Mouse (Mus musculus) C2C12 (cell line): ENCODE results near the gene Zfp663. TPM values are rescaled to one million over a fixed set of nuclear protein-coding genes. Genes with fewer than 3 reads are reported as not detected.

ENCODE experiments used
- H3K27me3 ChIP-seq: one replicate; pipeline ENCODE4 v1.6.1; 2011; ENCODE audit not compliant: control insufficient read depth, insufficient read depth, insufficient read length
- H3K36me3 ChIP-seq: one replicate; pipeline ENCODE4 v1.6.1; 2011; ENCODE audit not compliant: control insufficient read depth, insufficient read depth
- H3K4me3 ChIP-seq: one replicate; pipeline ENCODE4 v1.5.1; 2011; ENCODE audit warnings: mild to moderate bottlenecking, control low read depth; ENCODE audit not compliant: poor library complexity, insufficient read depth, severe bottlenecking
- H3K79me2 ChIP-seq: one replicate; pipeline ENCODE4 v1.6.1; 2011; ENCODE audit not compliant: control insufficient read depth, insufficient read depth
- H3K79me3 ChIP-seq: one replicate; pipeline ENCODE4 v1.6.1; 2011; ENCODE audit warnings: low read depth, control low read depth
- H3ac ChIP-seq: one replicate; pipeline ENCODE3; 2011; ENCODE audit warnings: low read depth; ENCODE audit not compliant: control insufficient read depth, insufficient read length
- CEBPB ChIP-seq: IDR thresholded peaks from one replicate; pipeline ENCODE4 v1.6.1; 2011; ENCODE audit warnings: low read depth, mild to moderate bottlenecking, control low read depth, moderate library complexity
- CTCF ChIP-seq: IDR thresholded peaks from one replicate; pipeline ENCODE4 v1.5.1; 2011; ENCODE audit not compliant: control insufficient read depth, insufficient read depth, insufficient read length
- FOSL1 ChIP-seq: IDR thresholded peaks from one replicate; pipeline ENCODE4 v1.8.0; 2011; ENCODE audit warnings: mild to moderate bottlenecking, low read length; ENCODE audit not compliant: poor library complexity, insufficient read depth, severe bottlenecking
- MAX ChIP-seq: IDR thresholded peaks from one replicate; pipeline ENCODE4 v1.6.1; 2011; ENCODE audit warnings: mild to moderate bottlenecking, control low read depth
- MYOD1 ChIP-seq: IDR thresholded peaks from one replicate; pipeline ENCODE4 v1.6.1; 2011; ENCODE audit warnings: low read depth; ENCODE audit not compliant: control insufficient read depth, insufficient read length
- MYOG ChIP-seq: IDR thresholded peaks from one replicate; pipeline ENCODE4 v1.6.1; 2011; ENCODE audit not compliant: control insufficient read depth, insufficient read length; ENCODE audit errors: extremely low read depth
- USF1 ChIP-seq: IDR thresholded peaks from one replicate; pipeline ENCODE4 v1.6.1; 2011; ENCODE audit warnings: low read depth, mild to moderate bottlenecking, control low read depth, moderate library complexity
- polyA plus RNA-seq: library from polyadenylated mRNA; unstranded; fragments of >200 nt; fragmentation: generic; extraction: Trizol; gene quantifications from one replicate; pipeline ENCODE4 v1.2.1, GENCODE M21; 2012; ENCODE audit warnings: missing spikeins

The Zfp663 gene
- polyA plus RNA-seq, 1 experiment: not detected

DNA sequence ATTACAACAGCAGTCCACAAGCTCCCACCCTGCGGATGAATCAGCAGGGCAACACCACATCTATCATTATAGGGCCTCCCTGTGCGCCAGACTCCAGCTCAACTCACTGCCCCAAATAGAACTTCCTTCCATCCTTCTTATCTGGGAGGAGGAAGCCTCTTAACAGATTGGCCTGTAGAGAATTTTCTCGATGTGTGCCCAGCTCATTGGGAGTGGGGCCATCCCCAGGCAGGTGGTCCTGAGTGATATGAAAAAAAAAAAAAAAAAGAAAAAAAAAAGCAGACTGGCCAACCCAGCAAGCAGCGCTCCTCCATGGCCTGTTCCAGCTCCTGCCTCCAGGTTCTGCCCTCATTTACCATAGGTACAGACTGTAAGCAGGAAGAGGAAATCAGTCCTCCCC is 7.5 kb upstream of the Zfp663 start:
- peaks cover 19% of the 10 kb centered on the region for H3K36me3 ChIP-seq

DNA sequence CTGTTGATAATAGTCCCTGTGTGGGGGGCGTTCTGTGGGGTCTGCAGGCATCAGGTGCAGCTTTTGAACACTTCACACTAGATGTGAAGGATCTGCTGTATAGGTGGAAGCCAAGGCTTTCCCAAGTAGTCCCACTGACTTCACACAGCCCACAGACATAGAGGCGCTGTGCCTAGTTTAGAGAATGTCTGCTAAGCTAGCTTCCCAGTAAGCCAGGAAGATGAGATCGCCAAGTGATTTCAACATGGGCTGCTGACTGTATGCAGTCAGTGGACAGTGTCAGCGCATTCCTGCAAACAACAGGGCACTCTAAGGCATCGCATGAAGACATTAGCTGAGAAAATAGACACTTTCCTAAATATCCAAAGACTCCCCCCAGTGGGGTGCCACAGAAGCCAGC is 6.9 kb upstream of the Zfp663 start:
- TF ChIP-seq FOSL1 (no peak), MAX (no peak), MYOD1 (no peak), USF1 (no peak), CEBPB (no peak), MYOG (no peak), CTCF (no peak)
- H3K4me3 ChIP-seq: no peak overlapping the region
- H3K79me2 ChIP-seq: no peaks in the 10 kb centered on the region
- H3K36me3 ChIP-seq: peaks cover 14% of the 10 kb centered on the region
- H3K79me3 ChIP-seq: no peaks in the 10 kb centered on the region
- no peak overlapping the region for H3ac ChIP-seq
- H3K27me3 ChIP-seq: no peaks in the 10 kb centered on the region

More for the DNA sequence above, 7.5 kb upstream of the Zfp663 start:
- Histone ChIP-seq H3ac (no peak overlapping the region), H3K79me3 (no peaks in the 10 kb centered on the region), H3K4me3 (no peak overlapping the region), H3K27me3 (no peaks in the 10 kb centered on the region), H3K79me2 (no peaks in the 10 kb centered on the region)
- TF ChIP-seq CEBPB: no peak
- TF ChIP-seq MYOG: no peak
- TF ChIP-seq FOSL1: no peak
- no peak for TF ChIP-seq MYOD1
- no peak for TF ChIP-seq MAX
- TF ChIP-seq USF1: no peak
- TF ChIP-seq CTCF: no peak

DNA sequence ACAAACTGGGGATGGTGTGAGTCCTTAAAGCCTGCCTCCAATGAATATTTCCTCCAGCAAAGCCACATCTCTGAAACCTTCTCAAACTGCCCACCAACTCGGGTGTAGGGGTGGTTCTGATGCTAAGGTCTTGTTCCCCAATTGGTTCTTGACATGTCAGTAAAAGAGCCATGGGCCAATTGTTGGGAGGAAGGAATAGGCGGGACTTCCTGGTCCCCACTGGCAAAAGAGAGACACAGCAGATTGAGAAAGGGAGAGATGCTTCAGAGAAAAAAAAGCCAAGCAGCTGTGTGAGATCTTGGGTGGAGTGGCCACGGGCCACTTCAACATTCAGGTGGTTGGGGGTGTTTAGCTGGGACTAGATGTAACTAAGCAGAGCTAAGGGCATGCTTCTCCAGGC is 2.5 kb upstream of the Zfp663 start:
- Histone ChIP-seq H3ac (no peak overlapping the region), H3K36me3 (no peaks in the 10 kb centered on the region), H3K79me3 (no peaks in the 10 kb centered on the region), H3K27me3 (peaks cover 8% of the 10 kb centered on the region), H3K79me2 (no peaks in the 10 kb centered on the region), H3K4me3 (no peak overlapping the region)
- TF ChIP-seq CTCF (no peak), MYOD1 (no peak), USF1 (no peak)

DNA sequence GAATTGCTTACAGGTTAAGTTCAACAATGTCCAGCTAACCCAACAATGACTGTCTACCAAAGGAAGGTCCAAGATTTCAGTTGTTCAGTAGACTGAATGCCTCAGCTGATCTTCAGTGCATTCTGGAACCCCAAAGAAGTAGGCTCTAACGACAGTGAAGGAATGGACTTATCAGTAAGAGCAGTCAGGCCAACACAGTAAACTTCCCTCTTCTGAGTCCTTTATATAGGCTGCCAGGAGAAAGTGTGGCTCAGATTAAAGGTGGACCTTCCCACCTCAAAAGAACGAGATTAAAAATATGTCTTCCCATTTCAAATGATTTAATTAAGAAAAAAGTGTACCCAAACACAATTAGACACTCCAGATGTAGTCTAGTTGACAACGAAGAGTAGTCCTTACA is 1.8 kb upstream of the Zfp663 start:
- Histone ChIP-seq H3K4me3 (no peak overlapping the region), H3K79me3 (no peaks in the 10 kb centered on the region), H3K27me3 (peaks cover 8% of the 10 kb centered on the region), H3K79me2 (no peaks in the 10 kb centered on the region), H3ac (no peak overlapping the region), H3K36me3 (no peaks in the 10 kb centered on the region)
- TF ChIP-seq FOSL1: no peak
- TF ChIP-seq CTCF: no peak
- no peak for TF ChIP-seq MAX
- TF ChIP-seq USF1: no peak
- TF ChIP-seq CEBPB: no peak
- TF ChIP-seq MYOD1: no peak
- TF ChIP-seq MYOG: no peak

DNA sequence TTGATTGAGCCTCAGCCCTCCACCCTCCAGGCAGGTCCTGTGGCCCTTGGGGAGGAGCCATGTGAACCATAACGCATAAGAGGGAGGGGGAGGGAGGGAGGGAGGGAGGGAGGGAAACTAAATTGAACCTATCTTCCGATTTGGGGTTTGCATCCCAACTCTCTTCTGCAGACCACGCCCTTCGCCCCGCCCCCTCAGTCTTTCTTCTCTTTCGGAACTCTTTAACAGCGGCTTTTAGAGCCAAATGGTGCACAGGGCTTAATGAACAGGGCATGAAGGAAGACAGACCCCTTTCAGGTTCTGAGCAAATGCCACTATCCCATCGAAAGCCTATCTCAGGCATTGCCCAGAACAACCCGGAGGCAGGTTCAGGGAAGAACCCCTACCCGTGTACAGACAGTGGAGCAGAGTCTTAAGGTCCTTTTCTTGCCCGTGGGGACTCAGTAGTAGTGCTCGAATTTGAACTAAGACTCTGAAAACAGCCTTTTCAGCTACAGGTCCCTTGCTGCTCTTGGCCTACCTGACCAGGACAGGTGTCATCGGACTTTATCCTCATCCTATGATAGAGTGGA is 575 bp downstream of the Zfp663 start:
- Histone ChIP-seq H3K79me3 (no peaks in the 10 kb centered on the region), H3K36me3 (no peaks in the 10 kb centered on the region), H3ac (no peak overlapping the region), H3K27me3 (peaks cover 8% of the 10 kb centered on the region), H3K79me2 (no peaks in the 10 kb centered on the region), H3K4me3 (no peak overlapping the region)
- no peak for TF ChIP-seq CTCF
- TF ChIP-seq CEBPB: no peak
- TF ChIP-seq MYOG: no peak
- no peak for TF ChIP-seq USF1
- TF ChIP-seq MAX: no peak
- TF ChIP-seq MYOD1: no peak
- TF ChIP-seq FOSL1: no peak

DNA sequence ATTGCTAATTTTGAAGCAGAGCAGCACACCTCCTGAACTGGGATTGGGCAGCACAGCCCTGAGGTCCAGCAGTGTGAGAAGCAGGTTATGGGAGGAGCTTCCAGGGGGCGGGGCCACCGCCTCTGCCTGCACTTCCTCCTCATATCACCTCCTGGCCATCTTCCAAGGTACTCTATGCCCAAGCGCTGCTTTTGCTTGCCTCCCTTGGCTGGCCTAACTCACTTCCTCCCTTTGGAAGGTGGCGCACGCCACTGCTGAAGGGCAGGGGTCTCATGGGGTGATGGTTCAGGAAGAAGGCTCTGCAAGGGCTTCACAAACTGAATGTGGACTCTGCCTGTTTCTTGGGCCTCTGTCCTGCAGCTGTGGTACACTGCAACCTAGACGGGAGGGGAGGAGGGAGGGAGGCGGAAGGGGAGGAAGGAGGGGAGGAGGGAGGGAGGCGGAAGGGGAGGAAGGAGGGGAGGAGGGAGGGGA is 1.4 kb downstream of the Zfp663 start:
- Histone ChIP-seq H3K79me2 (no peaks in the 10 kb centered on the region), H3K4me3 (no peak overlapping the region), H3ac (no peak overlapping the region), H3K27me3 (peaks cover 8% of the 10 kb centered on the region), H3K79me3 (no peaks in the 10 kb centered on the region), H3K36me3 (no peaks in the 10 kb centered on the region)
- TF ChIP-seq MAX (no peak), CTCF (no peak), MYOG (no peak), FOSL1 (no peak), USF1 (no peak), MYOD1 (no peak), CEBPB (no peak)
